Mouse (Mus musculus) c-Kit-positive CD71-negative TER-119-negative erythroid progenitor cells, embryonic 14.5 days (primary cell): ENCODE results near the gene Ntm.

Source experiments
- DNase-seq: peaks from one replicate; pipeline ENCODE4 v3.0.0-alpha.2; 2013; ENCODE audit warnings: low read depth

Gene Ntm

GRCm38 (mm10) chr9:29236752-29237151 lies 726.2 kb downstream of the Ntm start:
- no peak for DNase-seq

GRCm38 (mm10) chr9:29227747-29228146 lies 735.2 kb downstream of the Ntm start:
- DNase-seq = no peak

GRCm38 (mm10) chr9:29222915-29223545 lies 739.9 kb downstream of the Ntm start:
- DNase-seq = no peak

- DNase-seq = no peak
Observed at GRCm38 (mm10) chr9:29220941-29221615, 741.9 kb downstream of the Ntm start.

GRCm38 (mm10) chr9:29220493-29220892 lies 742.4 kb downstream of the Ntm start:
- DNase-seq = no peak

GRCm38 (mm10) chr9:29217951-29218350 lies 745.0 kb downstream of the Ntm start:
- no peak for DNase-seq

GRCm38 (mm10) chr9:29216528-29216927 lies 746.4 kb downstream of the Ntm start:
- no peak for DNase-seq

- DNase-seq = no peak
Observed at GRCm38 (mm10) chr9:29215796-29216195, 747.1 kb downstream of the Ntm start.

- no peak for DNase-seq
Observed at GRCm38 (mm10) chr9:29215241-29215640, 747.7 kb downstream of the Ntm start.

GRCm38 (mm10) chr9:29209243-29209642 lies 753.7 kb downstream of the Ntm start:
- no peak for DNase-seq

GRCm38 (mm10) chr9:29208142-29208541 lies 754.8 kb downstream of the Ntm start:
- no peak for DNase-seq

GRCm38 (mm10) chr9:29205680-29206079 lies 757.3 kb downstream of the Ntm start:
- DNase-seq = no peak

GRCm38 (mm10) chr9:29202196-29202595 lies 760.7 kb downstream of the Ntm start:
- no peak for DNase-seq

- DNase-seq = no peak
Observed at GRCm38 (mm10) chr9:29201163-29202053, 761.5 kb downstream of the Ntm start.

GRCm38 (mm10) chr9:29197046-29197445 lies 765.9 kb downstream of the Ntm start:
- DNase-seq = no peak

GRCm38 (mm10) chr9:29194265-29194664 lies 768.7 kb downstream of the Ntm start:
- no peak for DNase-seq

GRCm38 (mm10) chr9:29183011-29183410 lies 779.9 kb downstream of the Ntm start:
- no peak for DNase-seq

GRCm38 (mm10) chr9:29181661-29182060 lies 781.3 kb downstream of the Ntm start:
- DNase-seq = no peak

- DNase-seq = no peak
Observed at GRCm38 (mm10) chr9:29165731-29166130, 797.2 kb downstream of the Ntm start.

- DNase-seq = no peak
Observed at GRCm38 (mm10) chr9:29161059-29161642, 801.8 kb downstream of the Ntm start.

GRCm38 (mm10) chr9:29145901-29146300 lies 817.0 kb downstream of the Ntm start:
- DNase-seq = no peak

- DNase-seq = no peak
Observed at GRCm38 (mm10) chr9:29136039-29136438, 826.9 kb downstream of the Ntm start.
